Mouse (Mus musculus) testis, postnatal 10 days (tissue): ENCODE results near the gene Tbrg4.

Source experiments
- DNase-seq: peaks from one replicate; pipeline ENCODE4 v3.0.0; 2021; ENCODE audit warnings: low spot score

Gene Tbrg4

GRCm38 (mm10) chr11:6590933-6591675 is 34.8 kb downstream of the Tbrg4 start:
- no peak for DNase-seq

- DNase-seq = no peak
Measured at GRCm38 (mm10) chr11:6589838-6590237, 36.0 kb downstream of the Tbrg4 start.

GRCm38 (mm10) chr11:6588295-6588694 is 37.6 kb downstream of the Tbrg4 start:
- no peak for DNase-seq

GRCm38 (mm10) chr11:6587249-6587940 is 38.5 kb downstream of the Tbrg4 start:
- no peak for DNase-seq

- DNase-seq = no peak
Measured at GRCm38 (mm10) chr11:6586660-6587059, 39.2 kb downstream of the Tbrg4 start.

- DNase-seq = no peak
Measured at GRCm38 (mm10) chr11:6585748-6586147, 40.1 kb downstream of the Tbrg4 start.

GRCm38 (mm10) chr11:6581560-6581959 is 44.3 kb downstream of the Tbrg4 start:
- DNase-seq = no peak

- DNase-seq = no peak
Measured at GRCm38 (mm10) chr11:6580065-6580750, 45.7 kb downstream of the Tbrg4 start.

- DNase-seq = no peak
Measured at GRCm38 (mm10) chr11:6579361-6579760, 46.5 kb downstream of the Tbrg4 start.

- DNase-seq = no peak
Measured at GRCm38 (mm10) chr11:6576151-6576550, 49.7 kb downstream of the Tbrg4 start.

- DNase-seq = no peak
Measured at GRCm38 (mm10) chr11:6569410-6569777, 56.5 kb downstream of the Tbrg4 start.

GRCm38 (mm10) chr11:6568584-6569409 is 57.1 kb downstream of the Tbrg4 start:
- DNase-seq = no peak

GRCm38 (mm10) chr11:6567951-6568350 is 57.9 kb downstream of the Tbrg4 start:
- no peak for DNase-seq

- no peak for DNase-seq
Measured at GRCm38 (mm10) chr11:6566496-6566895, 59.4 kb downstream of the Tbrg4 start.
